Mouse (Mus musculus): Measurements from ENCODE around the gene Zfp790.

Zfp790 gene

GRCm38 (mm10) chr7:29815910-29816429, at the start of gene Zfp790:
TSS of gene Zfp790 (plus strand) at chr7:29816114.
- peak; percentile 96 for DNase-seq

GRCm38 (mm10) chr7:29767058-29767686, 48.7 kb upstream of the Zfp790 start:
- DNase-seq = peak; percentile 90

GRCm38 (mm10) chr7:29768090-29768900, 47.6 kb upstream of the Zfp790 start, which contains the start of gene Zfp84:
TSS of gene Zfp84 (plus strand) at chr7:29768552.
- peak; percentile 95 for DNase-seq

- DNase-seq = no peak
Measured at GRCm38 (mm10) chr7:29768980-29769379, 46.9 kb upstream of the Zfp790 start.

GRCm38 (mm10) chr7:29773503-29773902, 42.4 kb upstream of the Zfp790 start:
- no peak for DNase-seq

- no peak for DNase-seq
Measured at GRCm38 (mm10) chr7:29774371-29774770, 41.5 kb upstream of the Zfp790 start.

GRCm38 (mm10) chr7:29776568-29776967, 39.3 kb upstream of the Zfp790 start:
- DNase-seq = no peak

GRCm38 (mm10) chr7:29777372-29777771, 38.5 kb upstream of the Zfp790 start:
- DNase-seq = no peak

- peak; percentile 94 for DNase-seq
Measured at GRCm38 (mm10) chr7:29783871-29784551, 31.9 kb upstream of the Zfp790 start, which contains the start of gene Zfp30. TSS of gene Zfp30 (plus strand) at chr7:29783998.

- DNase-seq = peak; percentile 5
Measured at GRCm38 (mm10) chr7:29785023-29785422, 30.9 kb upstream of the Zfp790 start.

GRCm38 (mm10) chr7:29785888-29786287, 30.0 kb upstream of the Zfp790 start:
- DNase-seq = no peak

GRCm38 (mm10) chr7:29792906-29793305, 23.0 kb upstream of the Zfp790 start:
- no peak for DNase-seq

GRCm38 (mm10) chr7:29807046-29807445, 8.9 kb upstream of the Zfp790 start:
- DNase-seq = no peak

GRCm38 (mm10) chr7:29812244-29812643, 3.7 kb upstream of the Zfp790 start:
- no peak for DNase-seq

- no peak for DNase-seq
Measured at GRCm38 (mm10) chr7:29814381-29814780, 1.5 kb upstream of the Zfp790 start.

GRCm38 (mm10) chr7:29815061-29815784, 691 bp upstream of the Zfp790 start:
- peak; percentile 6 for DNase-seq

GRCm38 (mm10) chr7:29818619-29819254, 2.8 kb downstream of the Zfp790 start:
- DNase-seq = peak; percentile 90

GRCm38 (mm10) chr7:29828001-29828400, 12.1 kb downstream of the Zfp790 start:
- DNase-seq = no peak

- no peak for DNase-seq
Measured at GRCm38 (mm10) chr7:29829804-29830203, 13.9 kb downstream of the Zfp790 start.

GRCm38 (mm10) chr7:29836816-29837215, 20.9 kb downstream of the Zfp790 start:
- no peak for DNase-seq

GRCm38 (mm10) chr7:29839256-29839655, 23.3 kb downstream of the Zfp790 start:
- DNase-seq = no peak

GRCm38 (mm10) chr7:29842105-29842504, 26.2 kb downstream of the Zfp790 start:
- DNase-seq = no peak
